Mouse (Mus musculus) testis, postnatal 14 days (tissue): ENCODE measurements at regions not wholly inside any gene's neighbourhood (a gene's known extent, or its start where the extent isn't known, plus 50 kb on each side); places are given as distances from the start of the nearest gene placed in this dataset.
"Not testable (repeated sequence)": the region's sequence is repeated elsewhere in the genome, so short reads cannot be mapped to it uniquely, and the experiment has no call there.

Source experiments
- DNase-seq: peaks from one replicate; pipeline ENCODE4 v3.0.0; 2021; ENCODE audit warnings: low spot score

DNA sequence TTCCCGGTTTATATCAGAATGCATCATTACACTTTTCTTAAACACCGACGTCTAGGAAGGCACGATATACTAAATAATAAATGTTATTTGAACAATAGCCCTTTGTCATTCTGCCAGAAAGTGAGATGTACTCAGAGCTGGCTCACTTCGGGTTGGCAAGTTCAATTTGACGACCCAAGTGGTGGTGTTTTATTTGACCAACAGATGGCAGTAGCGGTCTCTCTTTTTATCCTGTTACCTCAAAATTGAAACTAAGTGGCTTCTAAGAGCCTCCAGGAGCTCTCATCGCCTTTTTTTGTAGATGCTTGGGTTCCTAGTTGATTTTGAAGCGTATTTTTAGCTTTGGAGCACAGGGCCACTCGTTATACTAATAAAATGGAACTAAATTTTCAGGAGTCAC is 66.7 kb upstream of the Chmp2b start:
- DNase-seq, result peak; percentile 33

DNA sequence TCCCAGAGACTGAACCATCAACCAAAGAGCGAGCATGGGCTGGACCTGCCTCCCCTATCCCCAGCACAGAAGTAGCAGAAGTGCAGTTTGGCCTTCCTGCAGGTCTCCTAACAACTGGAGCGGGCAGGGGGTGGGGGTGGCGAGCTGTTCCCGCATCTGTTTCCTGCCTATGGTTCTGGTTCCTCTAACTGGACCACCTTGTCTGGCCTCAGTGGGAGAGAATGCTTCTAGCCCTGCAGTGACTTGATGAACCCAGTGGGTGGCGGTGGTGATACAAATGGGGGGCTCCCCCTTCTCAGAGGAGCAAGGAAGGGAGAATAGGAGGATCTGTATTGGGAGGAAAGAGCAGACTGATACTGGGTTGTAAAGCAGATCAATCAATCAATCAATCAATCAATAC is 69.2 kb upstream of the Chmp2b start:
- DNase-seq, result no peak

DNA sequence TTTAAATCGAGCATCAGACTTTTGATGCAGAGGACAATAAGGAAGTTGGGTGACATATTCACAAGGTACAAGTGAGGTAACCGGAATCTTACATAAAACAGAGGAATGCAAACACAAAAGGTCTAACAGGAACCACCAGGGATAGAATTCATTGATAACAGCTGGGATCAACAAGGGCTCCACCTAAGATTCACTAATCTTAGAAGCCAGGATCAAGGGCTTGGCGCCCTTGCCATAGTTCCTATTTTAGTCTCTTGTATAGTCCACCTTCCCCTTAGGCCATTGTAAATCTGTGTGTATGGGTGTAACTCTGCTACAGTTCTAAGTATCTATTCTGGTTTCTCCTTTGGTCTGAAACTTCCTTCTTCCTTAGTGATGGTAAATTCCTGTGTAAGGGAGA is 84.2 kb upstream of the Chmp2b start:
- not testable (repeated sequence) for DNase-seq

DNA sequence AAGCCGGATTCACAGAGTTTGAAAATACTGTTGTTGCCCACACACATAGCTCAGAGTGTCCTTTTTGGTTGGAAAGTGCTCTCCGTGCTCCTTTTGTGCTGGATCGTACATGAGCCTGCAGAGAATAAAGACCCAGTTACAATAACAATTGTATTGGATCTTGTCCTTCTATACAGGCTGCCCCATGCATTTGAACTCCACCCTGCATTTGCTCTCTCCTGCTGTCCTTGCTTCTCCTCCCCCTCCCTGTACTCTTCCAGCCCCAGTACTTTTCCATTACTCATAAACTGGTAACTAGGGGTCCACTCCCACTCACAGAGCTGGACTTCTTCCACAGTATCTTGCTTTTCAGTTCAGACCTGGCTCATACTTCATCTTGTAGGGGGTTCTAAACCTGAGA is 86.5 kb upstream of the Chmp2b start:
- no peak for DNase-seq

DNA sequence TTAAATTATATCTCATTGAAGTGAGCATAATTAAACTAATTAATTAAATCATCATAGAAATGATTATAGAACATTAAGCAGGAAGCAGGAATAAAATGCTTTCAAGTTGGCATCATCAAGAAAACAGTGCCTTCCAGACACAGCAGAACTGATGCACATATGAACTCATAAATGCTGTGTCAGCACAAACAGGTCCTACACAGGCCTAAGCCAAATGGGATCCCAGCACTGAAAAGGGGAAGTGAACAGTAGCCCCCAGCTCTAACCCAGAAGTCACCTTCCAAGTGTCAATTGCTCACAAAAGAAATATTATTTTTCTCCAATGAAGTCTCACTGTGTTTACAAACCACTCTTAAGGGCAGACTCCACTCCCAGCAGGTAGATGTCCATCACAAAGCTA is 93.0 kb upstream of the Chmp2b start:
- DNase-seq, result no peak

DNA sequence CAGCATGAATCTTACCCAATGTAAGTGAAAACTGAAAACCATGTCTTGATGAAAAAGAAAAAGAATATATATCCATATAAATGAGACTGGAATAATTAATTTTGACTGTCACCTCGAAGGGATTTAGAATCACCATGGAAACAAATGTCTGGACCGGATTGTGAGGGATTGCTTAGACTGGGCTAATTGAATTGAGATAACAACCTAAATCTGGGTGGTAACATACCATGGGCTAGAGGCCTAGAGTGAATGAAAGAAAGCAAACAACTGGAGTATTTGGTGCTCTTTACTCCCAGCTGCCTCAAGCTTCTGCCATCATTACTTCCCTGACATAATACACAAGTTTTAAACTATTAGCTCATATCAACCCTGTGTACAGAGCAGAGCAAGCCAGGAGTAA is 95.3 kb upstream of the Chmp2b start:
- no peak for DNase-seq

DNA sequence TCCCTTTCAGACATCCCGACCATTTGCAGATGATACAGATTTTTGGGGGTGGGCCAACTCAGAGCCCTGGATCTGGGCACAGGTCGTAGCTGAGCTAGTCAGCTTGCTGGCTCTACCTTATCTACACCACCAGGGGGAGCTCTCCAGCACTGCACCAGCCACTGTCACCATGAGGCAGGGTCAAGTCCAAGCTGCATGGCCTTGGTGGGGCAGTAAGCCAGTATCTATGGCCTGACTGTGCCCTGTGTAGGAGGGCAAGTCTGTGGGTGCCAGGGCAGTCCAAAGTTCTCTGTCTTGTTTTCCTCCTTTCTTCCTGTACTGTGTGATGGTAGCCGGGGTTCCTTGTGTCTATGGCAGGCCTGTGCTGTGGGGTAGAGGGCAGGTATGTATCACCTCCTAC is 102.3 kb upstream of the Chmp2b start:
- peak; percentile 10 for DNase-seq

DNA sequence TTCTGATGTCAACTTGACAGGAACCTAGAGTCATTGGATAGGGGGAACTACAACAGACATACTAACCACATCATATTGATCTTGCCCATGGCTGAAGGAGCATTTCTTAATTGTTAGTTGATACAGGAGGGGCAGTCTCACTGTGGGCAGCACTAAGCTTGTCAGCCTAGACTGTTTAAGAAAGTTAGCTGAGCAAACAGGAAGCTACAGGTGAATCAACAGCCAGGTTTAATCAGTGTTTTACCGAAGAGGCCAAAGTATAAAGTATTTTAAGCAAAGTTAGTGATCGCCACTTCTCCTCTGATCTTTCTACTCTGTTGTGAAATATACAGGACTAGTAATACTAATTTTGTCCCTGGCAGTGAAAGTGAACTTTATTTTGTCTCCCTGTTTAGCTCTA is 109.6 kb upstream of the Chmp2b start:
- DNase-seq, result no peak

DNA sequence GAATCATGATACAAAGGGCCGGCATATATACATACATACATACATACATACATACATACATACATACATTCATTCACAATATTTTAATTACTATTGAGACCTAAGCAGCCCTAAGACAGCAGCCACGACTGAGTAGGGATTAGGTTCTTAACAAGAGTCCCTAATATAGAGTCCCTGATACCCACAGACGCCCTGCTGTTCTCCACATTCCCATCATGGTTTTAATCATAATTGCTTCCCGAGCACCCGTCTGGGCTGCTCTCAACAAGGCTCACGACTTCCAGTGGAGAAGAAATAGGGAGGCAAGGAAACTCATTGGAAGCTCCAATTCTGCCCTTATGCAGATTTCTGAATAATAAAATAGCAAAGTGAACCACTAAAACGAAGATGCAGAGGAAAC is 120.6 kb upstream of the Chmp2b start:
- no peak for DNase-seq

DNA sequence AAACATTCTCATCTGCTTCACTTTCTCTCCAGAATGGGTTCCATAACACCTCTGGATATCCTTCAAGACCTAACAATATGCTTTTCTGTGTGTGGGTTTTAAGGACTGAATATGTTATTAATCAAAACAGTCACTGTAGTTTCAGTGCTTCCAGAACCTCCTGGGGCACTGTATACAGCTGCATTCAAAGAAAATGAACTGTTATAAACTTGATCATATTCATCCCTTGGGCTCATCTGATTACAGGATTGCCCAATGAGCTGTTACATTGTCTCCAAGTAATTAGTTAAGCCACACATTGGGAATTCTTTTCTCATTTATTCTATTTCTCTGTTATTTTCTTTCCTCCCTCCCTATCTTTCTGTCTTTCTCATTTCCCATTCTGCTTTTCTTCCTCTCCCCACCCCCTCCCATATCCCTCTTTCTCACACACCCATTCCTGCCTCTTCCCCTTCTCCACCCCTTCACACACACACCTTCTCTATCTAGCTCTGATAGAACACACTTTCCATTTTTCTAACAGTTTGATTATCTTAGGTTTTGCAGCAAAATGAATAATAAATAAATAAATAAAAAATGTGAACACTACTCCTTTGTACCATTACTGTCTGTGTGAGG is 121.3 kb upstream of the Chmp2b start:
- no peak for DNase-seq

DNA sequence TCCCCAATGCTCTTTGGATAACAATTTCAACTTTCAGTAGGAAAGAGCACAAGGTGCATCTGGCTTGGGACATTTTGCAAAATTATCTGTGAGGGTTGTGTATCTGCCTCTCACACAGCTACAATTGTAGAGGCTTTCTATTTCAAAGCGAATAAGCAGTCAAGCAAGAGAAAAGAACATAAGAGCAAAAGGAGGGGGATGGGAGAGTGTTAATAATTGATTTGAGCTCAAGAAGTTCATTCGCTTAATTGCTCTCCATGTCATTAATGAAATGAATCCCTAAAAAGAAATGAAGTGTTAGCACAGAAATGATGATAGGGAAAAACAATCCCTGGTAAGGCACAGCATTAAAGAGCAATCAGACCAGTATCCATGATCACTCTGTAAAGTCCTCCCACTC is 121.4 kb upstream of the Vgll3 start:
- no peak for DNase-seq

DNA sequence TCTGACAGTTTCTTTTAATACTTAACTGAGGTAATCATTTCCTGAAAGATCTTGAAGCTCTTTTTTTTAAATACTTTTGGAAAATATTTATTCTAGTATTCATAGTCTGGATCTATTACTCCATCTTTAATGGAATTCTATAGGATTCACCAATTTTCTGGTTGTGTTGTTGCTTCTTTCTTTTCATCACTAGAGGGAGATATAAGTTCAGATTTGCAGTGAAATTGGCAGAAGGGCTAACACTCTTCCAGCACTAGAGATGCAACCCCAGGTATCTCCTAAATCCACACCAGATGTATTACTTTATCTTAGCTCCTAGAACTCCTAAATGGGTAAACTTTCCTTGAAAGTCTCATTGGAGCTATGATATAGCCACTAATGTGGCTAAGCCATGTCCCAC is 99.4 kb upstream of the Vgll3 start:
- DNase-seq, result no peak

DNA sequence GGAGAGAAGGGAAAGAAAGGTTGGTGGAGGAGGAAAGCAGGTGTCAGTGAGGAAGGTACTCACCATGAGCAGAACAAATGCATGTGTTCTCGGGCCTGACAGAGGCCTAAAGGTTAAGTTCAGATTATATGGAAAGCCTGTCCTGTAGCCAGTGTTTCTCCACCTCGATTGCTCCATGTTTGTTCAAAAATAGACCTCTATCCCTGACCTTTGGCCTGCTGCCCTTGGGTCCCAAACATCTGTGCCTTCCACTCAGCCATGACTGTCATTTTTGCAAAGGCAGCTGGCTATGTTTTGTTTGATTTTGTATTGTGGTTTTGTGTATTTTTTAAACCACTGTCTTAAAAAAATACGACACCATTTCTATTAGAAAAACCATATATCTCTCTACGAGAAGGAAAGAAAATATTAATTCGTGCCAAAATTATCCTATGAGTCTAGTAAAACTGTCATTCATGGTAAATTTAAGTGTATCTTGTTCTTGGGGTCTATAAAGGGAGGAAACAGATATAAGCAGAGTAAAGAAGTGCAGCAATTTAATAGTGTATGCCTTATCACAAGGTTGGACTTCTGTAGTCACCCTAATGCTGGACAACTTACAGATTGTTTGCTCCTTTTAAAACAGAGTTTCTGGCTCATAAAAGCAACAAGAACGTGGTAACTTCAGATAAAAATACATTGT is 96.1 kb upstream of the Vgll3 start:
- no peak for DNase-seq

DNA sequence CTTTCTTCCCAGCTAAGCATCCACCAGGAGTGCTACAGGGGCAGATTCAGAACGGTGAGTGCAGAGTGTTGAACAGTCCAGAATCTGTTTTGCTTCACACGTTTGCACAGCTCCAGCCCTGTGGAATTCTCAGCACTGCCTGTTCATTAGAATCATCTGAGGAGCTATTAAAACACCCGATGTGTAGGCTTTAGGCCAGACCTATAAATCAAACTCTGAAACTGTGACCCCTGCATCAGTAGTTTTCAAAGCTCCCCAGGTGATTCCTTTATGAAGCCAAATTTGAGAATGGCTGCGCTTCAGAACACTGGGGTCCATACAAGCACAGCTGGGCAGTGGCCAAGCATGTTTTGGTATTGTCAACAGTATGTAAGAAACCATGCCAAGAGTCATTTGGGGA is 94.1 kb upstream of the Vgll3 start:
- DNase-seq, result no peak

DNA sequence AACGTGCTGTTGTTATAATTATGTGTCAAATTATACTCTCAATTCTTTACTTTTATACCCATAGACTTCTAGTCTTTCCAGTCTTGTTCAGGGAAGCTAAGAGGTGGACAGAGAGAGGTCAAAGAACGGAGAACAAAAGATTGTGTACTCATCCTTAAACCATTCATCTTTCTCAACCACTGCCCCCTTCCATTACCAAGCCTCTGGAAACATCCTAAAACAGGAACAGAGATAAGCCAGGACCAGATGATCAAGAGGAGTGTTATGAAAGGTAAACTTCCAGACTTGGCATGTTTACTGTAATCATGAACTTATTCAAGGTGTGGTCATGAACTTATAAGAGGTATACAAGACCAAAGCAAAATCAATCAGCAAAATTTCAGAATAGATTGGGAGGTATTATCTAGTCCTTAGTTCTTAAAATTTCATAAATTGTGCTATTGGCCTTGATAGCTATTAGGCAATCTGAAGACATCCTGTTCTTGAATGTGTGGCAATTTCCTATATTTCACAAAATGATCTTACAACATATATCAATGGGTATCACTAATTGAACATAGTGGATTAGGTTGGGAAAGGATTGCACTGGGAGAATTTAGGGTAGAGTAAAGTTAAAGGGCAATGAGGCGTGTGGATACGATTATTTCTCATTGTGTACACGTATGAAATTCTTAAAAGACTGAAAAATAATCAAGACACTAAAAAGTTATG is 89.3 kb upstream of the Vgll3 start:
- no peak for DNase-seq

DNA sequence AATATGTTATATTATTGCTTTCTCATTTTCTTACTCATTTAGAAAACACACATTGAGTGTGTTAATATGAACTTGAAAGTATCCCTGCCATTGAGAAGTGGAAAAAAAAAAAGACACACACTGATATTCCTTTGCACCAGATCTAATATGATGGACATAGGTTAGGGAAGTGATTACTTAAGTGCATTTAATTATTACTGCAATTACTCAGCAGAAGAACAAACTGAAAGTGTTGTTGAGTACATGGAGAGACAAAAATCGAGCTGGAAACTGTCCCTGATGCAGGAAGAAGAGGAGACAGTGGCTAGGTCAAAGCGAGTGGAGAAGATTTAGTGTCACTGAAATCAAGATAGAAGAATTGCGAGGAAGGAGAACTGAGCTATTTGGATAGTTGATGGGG is 88.8 kb upstream of the Vgll3 start:
- no peak for DNase-seq

DNA sequence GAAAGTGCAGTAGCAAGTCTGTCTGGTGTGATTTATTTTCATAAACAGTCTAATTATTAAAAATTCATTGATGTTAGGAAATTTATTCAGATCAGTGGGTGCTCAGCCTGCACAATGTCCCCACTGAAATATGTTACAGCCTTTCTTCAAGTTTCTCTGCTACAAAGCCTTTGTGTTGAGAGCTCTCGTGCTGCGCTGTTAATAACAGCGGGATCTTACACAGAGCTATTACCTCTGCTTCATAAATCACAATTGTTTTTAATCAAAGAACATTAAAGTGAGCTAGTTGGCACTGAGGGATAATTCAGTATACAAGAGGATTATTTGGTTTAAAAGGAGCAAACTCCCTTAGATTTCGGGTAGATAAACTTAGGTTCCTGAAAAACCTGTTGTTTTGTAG is 85.7 kb upstream of the Vgll3 start:
- DNase-seq, result no peak

DNA sequence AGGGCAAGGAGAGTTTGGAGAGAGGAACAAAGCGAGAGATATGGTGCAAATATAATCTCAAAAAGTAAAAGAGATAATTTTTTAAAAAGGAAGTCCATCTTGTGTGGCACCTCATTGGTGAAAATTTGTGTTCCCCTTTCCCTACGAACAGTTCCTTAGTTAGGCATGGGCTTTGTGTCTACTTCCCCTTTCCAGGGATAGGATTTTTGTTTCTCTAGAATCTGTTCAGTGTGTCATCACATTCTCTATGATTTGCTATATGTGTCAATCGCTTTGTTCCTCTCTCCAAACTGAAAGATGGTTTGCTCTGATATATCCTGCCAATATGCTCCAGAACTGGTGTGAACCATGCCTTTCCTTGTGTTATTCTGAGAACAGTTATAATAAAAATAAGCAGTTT is 75.4 kb upstream of the Vgll3 start:
- no peak for DNase-seq

DNA sequence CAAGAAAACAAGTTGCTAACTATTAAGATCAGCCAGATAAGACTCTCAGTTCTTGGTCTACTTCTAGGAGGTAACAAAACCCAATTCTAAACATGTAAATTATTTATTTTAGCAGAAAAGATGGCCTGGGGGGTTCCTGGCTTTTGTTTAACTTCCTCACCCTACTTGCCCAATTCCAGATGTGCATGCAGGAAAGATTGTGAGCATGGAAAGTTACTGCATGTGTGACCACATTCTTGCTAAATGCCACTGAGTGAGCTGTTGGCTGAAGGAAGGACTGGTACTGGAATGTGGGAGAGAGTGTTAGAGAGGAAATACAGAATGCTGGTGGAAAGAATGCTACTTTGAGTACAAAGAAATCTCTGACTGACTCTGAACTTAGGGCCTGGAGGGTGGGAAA is 72.1 kb upstream of the Vgll3 start:
- DNase-seq, result no peak

DNA sequence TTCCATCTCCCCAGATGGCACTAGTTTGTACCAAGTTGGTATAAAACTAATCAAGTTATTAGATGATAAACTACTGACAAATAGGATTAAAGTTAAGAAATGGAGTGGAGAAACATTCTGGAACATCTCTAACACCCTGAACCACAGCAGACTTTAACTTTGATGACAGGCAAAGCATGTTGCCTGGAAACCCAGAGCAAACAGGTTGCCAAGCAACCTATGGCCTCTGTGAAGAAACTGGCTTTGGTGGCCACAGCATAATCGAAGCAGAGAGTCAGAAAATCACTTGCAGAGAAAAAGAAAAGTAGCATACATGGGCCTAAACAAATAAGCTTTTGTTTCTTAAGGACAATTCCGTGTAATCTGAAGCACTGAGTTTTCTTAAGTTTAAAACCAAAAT is 59.4 kb upstream of the Vgll3 start:
- DNase-seq, result no peak
